Mouse (Mus musculus) olfactory bulb, adult 2 months (tissue): Measurements from ENCODE around the gene Itgb7.

Experiments used
- CTCF ChIP-seq: fragments of 200-500 bp; IDR thresholded peaks from 2 replicates; pipeline ENCODE4 v1.5.1; 2012; ENCODE audit warnings: low read depth, mild to moderate bottlenecking, low read length, moderate library complexity; ENCODE audit not compliant: insufficient read depth
- POLR2A ChIP-seq: fragments of 200-500 bp; IDR thresholded peaks from 2 replicates; pipeline ENCODE4 v1.6.1; 2012; ENCODE audit warnings: mild to moderate bottlenecking, low read depth, low read length, moderate library complexity; ENCODE audit not compliant: insufficient read depth

DNA sequence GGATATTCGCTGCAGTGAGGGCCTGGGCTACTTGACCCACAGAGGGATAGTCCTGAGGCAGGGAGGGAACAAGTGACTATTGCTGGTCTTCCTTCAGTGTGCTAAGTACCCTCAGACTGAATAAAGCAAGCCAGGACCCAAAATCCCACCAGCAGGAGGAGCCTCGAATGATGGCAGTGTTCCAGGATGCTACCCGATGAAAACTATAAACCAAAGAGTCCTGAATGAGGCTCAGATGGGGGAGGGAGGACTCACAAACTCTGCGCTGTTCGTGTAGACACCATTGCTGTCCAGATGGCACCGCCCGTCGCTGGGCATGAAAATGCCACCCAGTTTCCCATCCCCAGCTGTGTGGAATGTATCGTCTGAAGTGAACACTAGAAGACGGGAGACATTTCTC, 9.4 kb downstream of the Itgb7 start:
- TF ChIP-seq CTCF: no peak
- TF ChIP-seq POLR2A: no peak
